Mouse (Mus musculus): ENCODE measurements at regions not wholly inside any gene's neighbourhood (a gene's known extent, or its start where the extent isn't known, plus 50 kb on each side); places are given as distances from the start of the nearest gene placed in this dataset.

DNA sequence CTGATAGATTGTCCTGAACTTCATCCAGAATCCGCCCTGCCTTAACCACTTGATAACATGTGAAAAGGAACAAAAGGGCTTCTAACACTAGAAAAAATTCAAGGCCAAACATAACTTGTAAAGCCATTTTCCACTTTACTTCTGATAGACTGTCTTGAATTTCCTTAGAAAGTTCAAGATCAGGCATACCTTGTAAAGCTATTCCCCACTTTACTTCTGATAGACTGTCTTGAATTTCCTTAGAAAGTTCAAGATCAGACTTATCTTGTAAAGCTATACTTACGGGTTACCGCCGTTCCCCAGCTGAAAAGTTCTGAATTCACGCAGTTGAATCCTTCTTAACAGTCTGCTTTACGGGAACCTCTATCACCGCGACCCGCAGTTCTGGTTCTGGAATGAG is 108.4 kb downstream of the Gm21913 start:
- DNase-seq (ENCODE audit: low spot score), result peak; percentile 51
